Mouse (Mus musculus): ENCODE measurements at regions not wholly inside any gene's neighbourhood (a gene's known extent, or its start where the extent isn't known, plus 50 kb on each side); places are given as distances from the start of the nearest gene placed in this dataset.

- no peak for TF ChIP-seq CTCF (IDR thresholded peaks at IDR 0.05; ENCODE audit: extremely low read depth, insufficient read depth, low read length)
- TF ChIP-seq POLR2A (IDR thresholded peaks at IDR 0.05; ENCODE audit: extremely low read depth, insufficient read depth, low read length), result no peak
Observed at GRCm38 (mm10) chr13:70348456-70348855, 289.0 kb downstream of the Ice1 start.

Measured in cortical plate, adult 2 months (tissue).